Mouse (Mus musculus) bone marrow macrophage, adult 2 months (primary cell): ENCODE results near the gene Nt5c.

ENCODE experiments used
- CTCF ChIP-seq: IDR thresholded peaks from 2 replicates; pipeline ENCODE4 v1.5.1; 2012; ENCODE audit warnings: low read depth, mild to moderate bottlenecking, low read length, moderate library complexity
- POLR2A ChIP-seq: IDR thresholded peaks from 2 replicates; pipeline ENCODE4 v1.6.1; 2012; ENCODE audit warnings: mild to moderate bottlenecking, low read depth, low read length, borderline replicate concordance

DNA sequence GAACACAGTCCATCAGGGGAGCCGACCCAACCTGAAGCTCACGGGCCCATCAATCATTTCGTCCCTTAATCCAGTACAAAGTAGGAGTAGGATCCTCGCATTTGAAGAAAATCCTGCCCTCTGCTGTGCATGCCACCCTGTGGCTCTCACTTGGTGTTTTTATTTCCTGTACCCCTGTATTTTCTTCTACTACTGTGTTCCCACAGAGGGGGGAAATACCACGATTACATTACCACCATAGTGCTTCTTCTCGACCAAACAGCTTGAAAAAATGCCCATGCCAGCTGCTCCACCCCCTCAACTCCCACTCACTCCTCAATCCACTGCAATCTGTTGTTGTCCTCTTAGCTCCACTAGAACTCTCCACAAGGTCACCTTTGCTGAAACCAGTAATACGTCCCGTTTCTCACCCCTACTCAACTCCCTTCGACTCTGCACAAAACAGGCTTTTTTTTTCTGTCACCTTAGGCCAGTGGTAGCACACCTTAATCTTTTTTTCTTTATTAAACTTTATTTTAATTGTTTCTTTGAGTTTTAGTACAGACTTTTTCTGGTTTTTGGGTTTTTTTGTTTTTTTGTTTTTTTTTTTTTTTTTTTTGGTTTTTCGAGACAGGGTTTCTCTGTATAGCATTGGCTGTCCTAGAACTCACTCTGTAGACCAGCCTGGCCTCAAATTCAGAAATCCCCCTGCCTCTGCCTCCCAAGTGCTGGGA, 45.4 kb upstream of the Nt5c start:
- TF ChIP-seq CTCF (no peak), POLR2A (no peak)
